Mouse (Mus musculus) left cerebral cortex, adult 2 months (tissue): ENCODE measurements at regions not wholly inside any gene's neighbourhood (a gene's known extent, or its start where the extent isn't known, plus 50 kb on each side); places are given as distances from the start of the nearest gene placed in this dataset.

Source experiments
- DNase-seq, 2 experiments: peaks; one replicate each; pipeline ENCODE4 v3.0.0; 2021 to 2022; ENCODE audit warnings: low spot score in 2 of 2, mixed read lengths in 1 of 2; ENCODE audit errors: extremely low spot score in 1 of 2
- H3K27ac ChIP-seq: fragments of 200-600 bp; 2 replicates; pipeline ENCODE4 v1.8.1; 2022
- H3K4me3 ChIP-seq: fragments of 200-600 bp; 2 replicates; pipeline ENCODE4 v1.8.1; 2022
- CTCF ChIP-seq: fragments of 200-600 bp; IDR thresholded peaks from 2 replicates; pipeline ENCODE4 v1.8.1; 2022; ENCODE audit warnings: antibody characterized with exemption, mild to moderate bottlenecking, moderate library complexity
- intact Hi-C: fragments of 180-260 bp; cut with DNase I; formaldehyde crosslinking; loops from one replicate; pipeline ENCODE4 v1.15.1; 2025

- DNase-seq, result no peak
- no peak for TF ChIP-seq CTCF
- intact Hi-C loops, result no loop called here
- H3K27ac ChIP-seq, result no peak overlapping the region
- no peak overlapping the region for H3K4me3 ChIP-seq
Observed at GRCm38 (mm10) chr8:125315736-125316135, 253.9 kb downstream of the Sipa1l2 start.

GRCm38 (mm10) chr8:125314996-125315395 lies 254.6 kb downstream of the Sipa1l2 start:
- no peak for DNase-seq
- intact Hi-C loops, result no loop called here
- no peak for TF ChIP-seq CTCF
- H3K4me3 ChIP-seq, result no peak overlapping the region
- no peak overlapping the region for H3K27ac ChIP-seq

DNA sequence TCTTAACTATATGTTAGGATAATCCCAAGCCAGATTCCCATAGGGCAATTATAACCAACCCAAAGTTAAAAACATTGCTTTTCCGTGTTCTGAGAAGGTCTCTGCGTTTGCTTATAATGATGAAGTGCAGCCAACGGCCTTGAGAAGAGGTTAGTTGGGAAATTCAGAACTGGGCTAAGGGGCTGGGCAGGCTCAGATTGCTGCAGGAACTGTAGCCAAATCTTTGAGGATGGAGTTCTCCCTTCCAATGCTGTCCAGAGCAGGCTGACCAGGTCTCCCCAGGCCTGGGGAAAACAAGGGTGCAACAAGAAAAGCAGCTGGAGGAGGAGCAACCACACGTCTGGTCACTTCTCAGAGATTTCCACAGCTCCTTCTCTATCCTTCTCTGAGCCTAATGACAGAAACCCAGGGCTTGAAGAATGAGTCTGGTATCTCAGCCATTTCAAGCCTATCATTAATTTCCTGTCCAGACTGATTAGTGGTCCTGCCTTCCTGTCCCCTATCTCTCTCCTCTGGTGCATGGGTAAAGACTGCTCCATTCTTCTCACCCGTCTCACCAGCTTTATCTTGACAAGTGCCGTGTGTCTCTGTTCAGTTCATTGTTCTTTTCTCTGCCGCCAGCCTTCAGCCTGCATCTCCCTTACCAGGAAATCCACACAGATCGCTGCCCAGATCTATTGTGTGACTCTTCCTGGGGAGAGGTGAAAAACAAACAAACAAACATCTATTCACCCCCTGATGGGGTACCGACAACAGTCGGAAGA lies 255.2 kb downstream of the Sipa1l2 start:
- Histone ChIP-seq H3K27ac (no peak overlapping the region), H3K4me3 (no peak overlapping the region)
- TF ChIP-seq CTCF, result no peak
- intact Hi-C loops, result no loop called here
- DNase-seq, result no peak

GRCm38 (mm10) chr8:125311228-125312053 lies 257.4 kb downstream of the Disc1 start:
- DNase-seq, result no peak
- intact Hi-C loops, result no loop called here
- no peak overlapping the region for H3K27ac ChIP-seq

More at GRCm38 (mm10) chr8:125311228-125312053, 257.4 kb downstream of the Disc1 start:
- no peak for TF ChIP-seq CTCF
- H3K4me3 ChIP-seq, result no peak overlapping the region
